Mouse (Mus musculus): ENCODE measurements around the gene Tjap1. TPM values are rescaled to one million over a fixed set of nuclear protein-coding genes. Genes with fewer than 3 reads are reported as not detected.

Gene Tjap1
- polyA plus RNA-seq, 1 experiment from 2014 or later = 43.7 TPM

GRCm38 (mm10) chr17:46259675-46260074 is 23.2 kb downstream of the Tjap1 start:
- peaks cover 16% of the 10 kb centered on the region for H3K36me3 ChIP-seq (replicated peaks; ENCODE audit: control insufficient read depth, insufficient read depth, low read depth, low read length)

DNA sequence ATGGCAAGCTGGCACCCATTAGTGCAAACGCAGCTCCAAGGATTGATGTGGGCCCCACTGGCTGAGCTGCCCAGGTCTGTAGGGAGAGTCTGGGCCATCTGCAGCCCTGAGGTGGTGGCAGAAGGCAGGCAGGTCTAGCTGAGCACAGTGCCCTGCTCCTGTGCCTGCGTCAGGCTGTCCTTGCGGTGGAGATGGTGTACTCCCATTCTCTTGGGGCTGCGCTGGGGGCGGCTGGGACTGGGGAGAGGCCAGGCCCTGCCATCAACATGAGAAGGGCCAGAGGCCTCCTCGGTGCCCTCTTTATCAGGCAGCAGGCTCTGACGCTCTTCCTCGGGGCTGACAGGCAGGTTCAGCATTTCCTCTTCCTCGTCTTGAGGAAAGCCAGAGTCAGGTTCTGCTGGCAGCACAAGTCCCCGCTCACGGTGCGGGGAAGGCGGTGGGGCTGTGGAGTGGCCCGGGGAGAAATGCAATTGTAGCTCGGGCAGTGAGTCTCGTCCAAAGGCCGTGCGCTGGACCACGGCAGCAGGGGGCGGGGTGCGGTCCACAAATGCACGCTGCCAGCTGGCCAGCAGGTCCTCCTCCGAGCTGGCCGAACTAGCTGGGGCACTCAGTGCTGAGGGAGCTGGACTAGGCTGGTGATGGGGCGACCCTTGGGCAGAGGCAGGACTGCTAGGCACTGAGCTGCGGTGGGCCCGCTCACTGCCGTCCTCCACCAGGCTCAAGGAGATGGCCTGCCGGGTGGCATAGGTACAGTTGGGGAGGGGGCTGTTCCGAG is 24.4 kb downstream of the Tjap1 start:
- Histone ChIP-seq H3K4me2 (ENCODE audit: low read depth, low read length) (no peak overlapping the region), H3K4me1 (ENCODE audit: control insufficient read depth, insufficient read depth, low read length) (peaks cover 5% of the 10 kb centered on the region; the same call in 1 of the 2 replicates), H3K36me3 (replicated peaks; ENCODE audit: control insufficient read depth, insufficient read depth, low read depth, low read length) (peaks cover 16% of the 10 kb centered on the region), H3K9me3 (replicated peaks; ENCODE audit: control insufficient read depth, low read length) (no peaks in the 10 kb centered on the region), H3K4me3 (ENCODE audit: low read depth, low read length) (no peak overlapping the region), H3K27ac (replicated peaks; ENCODE audit: low read depth, low read length) (no peak overlapping the region), H3K27me3 (ENCODE audit: control insufficient read depth, insufficient read depth, low read length) (peaks cover 11% of the 10 kb centered on the region), H3K9ac (replicated peaks; ENCODE audit: low read length) (no peak overlapping the region)
- ATAC-seq (replicated peaks; ENCODE audit: insufficient number of reproducible peaks, low FRiP score, low TSS enrichment, low read depth) (no peak), DNase-seq (ENCODE audit: low spot score) (no peak)
- 91% methylated on average over 30 of the region's 30 CpGs for WGBS

More at GRCm38 (mm10) chr17:46259675-46260074, 23.2 kb downstream of the Tjap1 start:
- Histone ChIP-seq H3K27ac (replicated peaks; ENCODE audit: low read depth, low read length) (no peak overlapping the region), H3K4me2 (ENCODE audit: low read depth, low read length) (no peak overlapping the region), H3K9ac (replicated peaks; ENCODE audit: low read length) (no peak overlapping the region), H3K4me1 (ENCODE audit: control insufficient read depth, insufficient read depth, low read length) (no peaks in the 10 kb centered on the region), H3K4me3 (ENCODE audit: low read depth, low read length) (no peak overlapping the region), H3K9me3 (replicated peaks; ENCODE audit: control insufficient read depth, low read length) (no peaks in the 10 kb centered on the region), H3K27me3 (ENCODE audit: control insufficient read depth, insufficient read depth, low read length) (peaks cover 4% of the 10 kb centered on the region)
- no peak for DNase-seq (ENCODE audit: low spot score)
- WGBS = 92% methylated on average over 17 of the region's 17 CpGs
- no peak for ATAC-seq (replicated peaks; ENCODE audit: insufficient number of reproducible peaks, low FRiP score, low TSS enrichment, low read depth)

DNA sequence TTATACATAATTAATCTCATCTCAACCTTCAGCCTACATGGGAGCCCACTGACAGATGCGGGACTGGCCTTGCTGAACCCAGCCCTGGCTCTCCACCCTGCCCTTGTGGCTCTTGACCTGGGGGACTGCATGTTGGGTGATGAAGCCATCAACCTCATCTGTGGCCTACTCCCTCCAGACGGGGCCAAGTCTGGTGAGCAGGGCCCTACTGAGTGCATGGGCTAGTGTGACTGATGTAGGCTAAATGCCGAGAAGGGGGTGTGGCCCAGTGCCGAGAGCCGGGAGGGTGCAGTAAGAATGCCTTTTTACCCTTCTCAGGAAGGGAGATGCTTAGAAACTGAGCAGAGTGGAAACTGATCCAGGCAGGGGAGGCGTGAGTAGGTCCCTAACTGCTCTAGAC is 27.7 kb downstream of the Tjap1 start:
- no peak for ATAC-seq (replicated peaks; ENCODE audit: insufficient number of reproducible peaks, low FRiP score, low TSS enrichment, low read depth)
- H3K36me3 ChIP-seq (replicated peaks; ENCODE audit: control insufficient read depth, insufficient read depth, low read depth, low read length) = peaks cover 25% of the 10 kb centered on the region
- no peak overlapping the region for H3K4me2 ChIP-seq (ENCODE audit: low read depth, low read length)

DNA sequence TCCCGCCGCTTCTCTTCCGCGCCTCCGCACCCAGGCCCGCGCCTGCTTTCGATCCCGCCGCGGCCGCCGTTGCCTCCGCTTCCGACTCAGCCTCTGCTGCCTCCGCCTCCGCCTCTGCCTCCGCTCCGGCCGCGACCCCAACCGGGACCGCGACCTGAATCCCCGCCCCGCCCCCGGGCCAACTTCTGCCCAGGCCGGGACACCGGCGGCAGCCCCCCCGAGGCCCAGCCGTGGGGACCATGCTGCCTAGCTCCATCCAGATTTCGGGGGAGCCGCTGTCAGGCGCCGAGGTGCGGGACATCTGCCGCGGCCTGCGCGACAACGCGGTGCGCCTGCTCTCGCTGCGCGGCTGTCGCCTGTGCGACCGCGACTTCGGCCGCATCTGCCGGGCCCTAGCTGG is 28.7 kb downstream of the Tjap1 start:
- Histone ChIP-seq H3K4me2 (ENCODE audit: low read depth, low read length) (peak overlapping the region; percentile 99), H3K27me3 (ENCODE audit: control insufficient read depth, insufficient read depth, low read length) (peaks cover 11% of the 10 kb centered on the region), H3K9ac (replicated peaks; ENCODE audit: low read length) (peak overlapping the region; percentile 60), H3K9me3 (replicated peaks; ENCODE audit: control insufficient read depth, low read length) (no peaks in the 10 kb centered on the region), H3K4me3 (ENCODE audit: low read depth, low read length) (peak overlapping the region; percentile 67), H3K36me3 (replicated peaks; ENCODE audit: control insufficient read depth, insufficient read depth, low read depth, low read length) (peaks cover 18% of the 10 kb centered on the region), H3K4me1 (ENCODE audit: control insufficient read depth, insufficient read depth, low read length) (peaks cover 5% of the 10 kb centered on the region; the same call in 1 of the 2 replicates), H3K27ac (replicated peaks; ENCODE audit: low read depth, low read length) (no peak overlapping the region; the same call in 1 of the 2 replicates)
- ATAC-seq (replicated peaks; ENCODE audit: insufficient number of reproducible peaks, low FRiP score, low TSS enrichment, low read depth) (no peak; the same call in 1 of the 2 replicates), DNase-seq (ENCODE audit: low spot score) (no peak)
- WGBS = 3% methylated on average over 45 of the region's 54 CpGs

More for the DNA sequence above, 27.7 kb downstream of the Tjap1 start:
- Histone ChIP-seq H3K9ac (replicated peaks; ENCODE audit: low read length) (no peak overlapping the region), H3K9me3 (replicated peaks; ENCODE audit: control insufficient read depth, low read length) (no peaks in the 10 kb centered on the region), H3K27ac (replicated peaks; ENCODE audit: low read depth, low read length) (no peak overlapping the region), H3K27me3 (ENCODE audit: control insufficient read depth, insufficient read depth, low read length) (peaks cover 11% of the 10 kb centered on the region), H3K4me3 (ENCODE audit: low read depth, low read length) (no peak overlapping the region), H3K4me1 (ENCODE audit: control insufficient read depth, insufficient read depth, low read length) (peaks cover 5% of the 10 kb centered on the region; the same call in 1 of the 2 replicates)
- DNase-seq (ENCODE audit: low spot score) = no peak
- WGBS = 34% methylated on average over 6 of the region's 6 CpGs

DNA sequence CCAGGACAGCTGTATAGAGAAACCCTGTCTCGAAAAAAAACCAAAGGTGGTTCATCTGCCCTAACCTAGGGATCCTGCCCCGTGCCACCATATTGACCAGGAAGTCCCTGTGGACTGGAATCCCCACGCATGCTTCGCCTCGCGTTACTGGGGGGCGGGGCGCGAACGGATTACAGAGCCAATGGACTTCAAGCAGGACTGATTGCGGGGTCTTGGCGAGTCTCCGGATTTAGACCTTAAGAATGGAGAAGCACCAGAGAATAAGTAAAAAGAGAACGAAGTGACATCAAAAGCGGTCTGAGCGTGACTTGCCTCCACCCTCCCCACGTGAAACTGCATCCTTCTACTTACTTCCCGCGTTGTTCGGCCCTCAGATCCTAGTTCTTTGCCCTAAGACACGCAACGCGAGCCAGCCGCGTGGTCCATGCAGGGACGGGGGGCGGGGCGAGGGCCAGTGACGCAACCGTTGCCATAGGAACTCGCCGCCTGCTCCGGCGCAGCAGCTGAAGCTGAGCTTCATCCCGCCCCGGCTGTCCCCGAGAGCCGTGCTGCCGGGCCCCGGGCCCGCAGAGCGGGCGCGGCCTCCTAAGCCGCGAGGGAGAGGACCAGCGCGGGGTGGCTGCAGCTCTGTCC is 29.3 kb downstream of the Tjap1 start, which contains the start of gene Lrrc73:
Lrrc73 (plus strand) TSS at position 80 of the 633 bp plus-strand sequence.
- ATAC-seq (replicated peaks; ENCODE audit: insufficient number of reproducible peaks, low FRiP score, low TSS enrichment, low read depth) (peak; percentile 63; the same call in 1 of the 2 replicates), DNase-seq (ENCODE audit: low spot score) (peak; percentile 95)
- Histone ChIP-seq H3K9ac (replicated peaks; ENCODE audit: low read length) (peak within 1 kb of the TSS; percentile 60), H3K27ac (replicated peaks; ENCODE audit: low read depth, low read length) (no peak within 1 kb of the TSS; the same call in 1 of the 2 replicates), H3K9me3 (replicated peaks; ENCODE audit: control insufficient read depth, low read length) (no peaks in the 10 kb centered on the region), H3K36me3 (replicated peaks; ENCODE audit: control insufficient read depth, insufficient read depth, low read depth, low read length) (peaks cover 16% of the 10 kb centered on the region), H3K4me1 (ENCODE audit: control insufficient read depth, insufficient read depth, low read length) (peaks cover 5% of the 10 kb centered on the region; the same call in 1 of the 2 replicates), H3K4me2 (ENCODE audit: low read depth, low read length) (peak within 1 kb of the TSS; percentile 99), H3K27me3 (ENCODE audit: control insufficient read depth, insufficient read depth, low read length) (peaks cover 11% of the 10 kb centered on the region), H3K4me3 (ENCODE audit: low read depth, low read length) (peak within 1 kb of the TSS; percentile 67)
- WGBS = under 1% methylated on average over 45 of the region's 48 CpGs

GRCm38 (mm10) chr17:46252571-46253451 is 30.0 kb downstream of the Tjap1 start:
- peaks cover 5% of the 10 kb centered on the region; the same call in 1 of the 2 replicates for H3K4me1 ChIP-seq (ENCODE audit: control insufficient read depth, insufficient read depth, low read length)
- H3K9me3 ChIP-seq (replicated peaks; ENCODE audit: control insufficient read depth, low read length) = no peaks in the 10 kb centered on the region
- peak overlapping the region; percentile 67; the same call in 1 of the 2 replicates for H3K4me3 ChIP-seq (ENCODE audit: low read depth, low read length)
- H3K4me2 ChIP-seq (ENCODE audit: low read depth, low read length) = no peak overlapping the region; the same call in 1 of the 2 replicates
- no peak for ATAC-seq (replicated peaks; ENCODE audit: insufficient number of reproducible peaks, low FRiP score, low TSS enrichment, low read depth)
- 64% methylated on average over 14 of the region's 14 CpGs for WGBS
- H3K27me3 ChIP-seq (ENCODE audit: control insufficient read depth, insufficient read depth, low read length) = peaks cover 11% of the 10 kb centered on the region
- H3K36me3 ChIP-seq (replicated peaks; ENCODE audit: control insufficient read depth, insufficient read depth, low read depth, low read length) = peaks cover 16% of the 10 kb centered on the region
- peak; percentile 72 for DNase-seq (ENCODE audit: low spot score)
- H3K9ac ChIP-seq (replicated peaks; ENCODE audit: low read length) = no peak overlapping the region
- H3K27ac ChIP-seq (replicated peaks; ENCODE audit: low read depth, low read length) = no peak overlapping the region

DNA sequence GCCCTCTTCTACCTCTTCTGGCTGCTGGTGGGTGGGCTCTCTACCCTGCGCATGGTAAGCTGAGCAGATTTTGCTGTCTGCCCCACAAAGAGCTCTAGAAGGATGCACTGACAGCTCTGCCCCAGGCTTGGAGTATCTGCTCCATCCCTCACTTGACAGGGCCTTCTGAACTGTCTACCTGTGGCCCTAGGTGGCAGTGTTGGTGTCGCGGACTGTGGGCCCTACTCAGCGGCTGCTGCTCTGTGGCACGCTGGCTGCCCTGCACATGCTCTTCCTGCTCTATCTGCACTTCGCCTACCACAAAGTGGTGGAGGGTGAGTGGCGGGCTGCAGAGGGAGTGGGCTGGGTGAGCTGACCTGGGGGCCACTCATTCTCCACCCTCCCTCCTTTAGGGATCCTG is 31.7 kb downstream of the Tjap1 start:
- ATAC-seq (replicated peaks; ENCODE audit: insufficient number of reproducible peaks, low FRiP score, low TSS enrichment, low read depth) (no peak), DNase-seq (ENCODE audit: low spot score) (no peak)
- WGBS = 80% methylated on average over 7 of the region's 7 CpGs
- H3K9ac ChIP-seq (replicated peaks; ENCODE audit: low read length) = no peak overlapping the region
- peaks cover 11% of the 10 kb centered on the region for H3K27me3 ChIP-seq (ENCODE audit: control insufficient read depth, insufficient read depth, low read length)
- peaks cover 16% of the 10 kb centered on the region for H3K36me3 ChIP-seq (replicated peaks; ENCODE audit: control insufficient read depth, insufficient read depth, low read depth, low read length)
- no peak overlapping the region for H3K4me2 ChIP-seq (ENCODE audit: low read depth, low read length)
- H3K27ac ChIP-seq (replicated peaks; ENCODE audit: low read depth, low read length) = no peak overlapping the region
- no peaks in the 10 kb centered on the region for H3K9me3 ChIP-seq (replicated peaks; ENCODE audit: control insufficient read depth, low read length)
- H3K4me3 ChIP-seq (ENCODE audit: low read depth, low read length) = no peak overlapping the region
- peaks cover 5% of the 10 kb centered on the region for H3K4me1 ChIP-seq (ENCODE audit: control insufficient read depth, insufficient read depth, low read length)

Data from embryonic facial prominence, embryonic 11.5 days (tissue).